9 mouse cellular contexts compared by ENCODE assay signal in genomic region chr2:163716853-163717252, GRCm38 (mm10). TPM values are rescaled to one million over a fixed set of nuclear protein-coding genes. Genes with fewer than 3 reads are reported as not detected.
DNase-seq lines count a peak whose midpoint lies in the region; ATAC-seq and TF ChIP-seq lines count a peak whose summit lies in the region.
"Had no signal": no experiment of that assay in that cellular context is flagged by ENCODE, and none has a peak within 500 bp of the region (broad histone marks: within the 10 kb centered on the region; RNA-seq: fewer than 3 reads in every experiment).

No protein-coding gene starts in this region.

- H3K9me3 ChIP-seq in forebrain, embryonic 10.5 days: no peaks in the 10 kb centered on the region
- H3K9me3 ChIP-seq in forebrain, embryonic 16.5 days (ENCODE audit: control insufficient read depth, low read length): no peaks in the 10 kb centered on the region
- H3K9me3 ChIP-seq in midbrain, embryonic 10.5 days (replicated peaks): no peaks in the 10 kb centered on the region
- H3K9me3 ChIP-seq in midbrain, postnatal 0 days (ENCODE audit: low read length): no peaks in the 10 kb centered on the region
- no peaks in the 10 kb centered on the region for H3K9me3 ChIP-seq in intestine, postnatal 0 days (ENCODE audit: control insufficient read depth)
- H3K9me3 ChIP-seq: neural tube, embryonic 12.5 days had no signal

- no peak overlapping the region for H3K4me2 ChIP-seq in forebrain, embryonic 16.5 days (ENCODE audit: low read length)
- H3K4me2 ChIP-seq in midbrain, postnatal 0 days (ENCODE audit: low read depth, low read length, poor library complexity, severe bottlenecking): no peak overlapping the region
- H3K4me2 ChIP-seq in intestine, postnatal 0 days (replicated peaks; ENCODE audit: low read depth): no peak overlapping the region
- H3K4me2 ChIP-seq: neural tube, embryonic 12.5 days had no signal

- no peaks in the 10 kb centered on the region for H3K27me3 ChIP-seq in forebrain, embryonic 10.5 days (ENCODE audit: poor library complexity, severe bottlenecking)
- no peaks in the 10 kb centered on the region for H3K27me3 ChIP-seq in forebrain, embryonic 16.5 days (replicated peaks; ENCODE audit: control insufficient read depth, insufficient read depth, low read length)
- no peaks in the 10 kb centered on the region for H3K27me3 ChIP-seq in midbrain, embryonic 10.5 days (ENCODE audit: low read depth, poor library complexity, severe bottlenecking)
- no peaks in the 10 kb centered on the region for H3K27me3 ChIP-seq in midbrain, postnatal 0 days (ENCODE audit: insufficient read depth, low read length)
- no peaks in the 10 kb centered on the region for H3K27me3 ChIP-seq in intestine, postnatal 0 days (replicated peaks; ENCODE audit: control insufficient read depth, insufficient read depth, low read length)
- H3K27me3 ChIP-seq: neural tube, embryonic 12.5 days had no signal

- intact Hi-C loops in left cerebral cortex, postnatal 36 days (cut with DNase I): no loop called here

- peak; percentile 29 for DNase-seq in forebrain, embryonic 10.5 days (ENCODE audit: extremely low spot score, low spot score)
- DNase-seq in midbrain, embryonic 10.5 days (ENCODE audit: low spot score): peak; percentile 38
- no peak for DNase-seq in midbrain, postnatal 0 days (ENCODE audit: low spot score)
- DNase-seq in thymus, postnatal 14 days: peak; percentile 55
- no peak for DNase-seq in left cerebral cortex, postnatal 36 days (ENCODE audit: low spot score in 2 of 2)
- no peak for DNase-seq in kidney, adult 9 months

- peaks cover 27% of the 10 kb centered on the region for H3K36me3 ChIP-seq in forebrain, embryonic 10.5 days (replicated peaks)
- H3K36me3 ChIP-seq in forebrain, embryonic 16.5 days (ENCODE audit: control insufficient read depth, insufficient read depth): no peaks in the 10 kb centered on the region
- peaks cover 29% of the 10 kb centered on the region for H3K36me3 ChIP-seq in midbrain, embryonic 10.5 days
- peaks cover 2% of the 10 kb centered on the region; the same call in 1 of the 2 replicates for H3K36me3 ChIP-seq in midbrain, postnatal 0 days (ENCODE audit: insufficient read depth, low read length)
- H3K36me3 ChIP-seq in intestine, postnatal 0 days (ENCODE audit: control insufficient read depth, insufficient read depth): peaks cover 12% of the 10 kb centered on the region; the same call in 1 of the 2 replicates

- H3K4me1 ChIP-seq in forebrain, embryonic 10.5 days: peaks cover 25% of the 10 kb centered on the region
- peaks cover 15% of the 10 kb centered on the region for H3K4me1 ChIP-seq in forebrain, embryonic 16.5 days (replicated peaks; ENCODE audit: control insufficient read depth, insufficient read depth, low read length)
- peaks cover 29% of the 10 kb centered on the region for H3K4me1 ChIP-seq in midbrain, embryonic 10.5 days
- no peaks in the 10 kb centered on the region for H3K4me1 ChIP-seq in midbrain, postnatal 0 days (ENCODE audit: insufficient read depth, low read length)
- peaks cover 3% of the 10 kb centered on the region; the same call in 1 of the 2 replicates for H3K4me1 ChIP-seq in intestine, postnatal 0 days (replicated peaks; ENCODE audit: control insufficient read depth, insufficient read depth, low read length)

- WGBS in forebrain, embryonic 10.5 days: 18% methylated on average over 6 of the region's 6 CpGs
- WGBS in forebrain, embryonic 16.5 days: 9% methylated on average over 6 of the region's 6 CpGs
- WGBS in midbrain, embryonic 10.5 days: 18% methylated on average over 6 of the region's 6 CpGs
- 16% methylated on average over 6 of the region's 6 CpGs for WGBS in midbrain, postnatal 0 days
- WGBS in intestine, postnatal 0 days: 18% methylated on average over 6 of the region's 6 CpGs

- no peak overlapping the region for H3K4me3 ChIP-seq in forebrain, embryonic 10.5 days
- no peak overlapping the region for H3K4me3 ChIP-seq in forebrain, embryonic 16.5 days (replicated peaks; ENCODE audit: low read length)
- no peak overlapping the region for H3K4me3 ChIP-seq in midbrain, embryonic 10.5 days
- H3K4me3 ChIP-seq in midbrain, postnatal 0 days (ENCODE audit: low read depth, low read length): no peak overlapping the region
- no peak overlapping the region for H3K4me3 ChIP-seq in intestine, postnatal 0 days (ENCODE audit: low read depth, low read length)
- H3K4me3 ChIP-seq: neural tube, embryonic 12.5 days had no signal

- no peak overlapping the region for H3K9ac ChIP-seq in forebrain, embryonic 16.5 days (replicated peaks; ENCODE audit: low read depth, low read length)
- no peak overlapping the region for H3K9ac ChIP-seq in midbrain, postnatal 0 days (replicated peaks; ENCODE audit: low read length, poor library complexity, severe bottlenecking)
- H3K9ac ChIP-seq in intestine, postnatal 0 days (ENCODE audit: low read depth, low read length): no peak overlapping the region
- H3K9ac ChIP-seq: neural tube, embryonic 12.5 days had no signal

- TF ChIP-seq CTCF in midbrain, postnatal 0 days (IDR thresholded peaks at IDR 0.05): no peak
- no peak for TF ChIP-seq CTCF in intestine, postnatal 0 days (IDR thresholded peaks at IDR 0.05; ENCODE audit: low read depth)

- no peak for ATAC-seq in forebrain, embryonic 16.5 days
- ATAC-seq in midbrain, postnatal 0 days (ENCODE audit: low FRiP score): no peak
- ATAC-seq in intestine, postnatal 0 days: peak; percentile 54; the same call in 1 of the 2 replicates

- H3K27ac ChIP-seq in forebrain, embryonic 10.5 days: peak overlapping the region; percentile 70
- H3K27ac ChIP-seq in forebrain, embryonic 16.5 days (ENCODE audit: low read length): no peak overlapping the region
- peak overlapping the region; percentile 62 for H3K27ac ChIP-seq in midbrain, embryonic 10.5 days (replicated peaks)
- no peak overlapping the region for H3K27ac ChIP-seq in midbrain, postnatal 0 days (ENCODE audit: low read depth, low read length)
- 0 out of 2 replicates have a peak overlapping the region, but pooled peaks have one; percentile 11 for H3K27ac ChIP-seq in intestine, postnatal 0 days (ENCODE audit: low read depth, low read length)
- H3K27ac ChIP-seq: neural tube, embryonic 12.5 days had no signal

RNA-seq across cellular contexts. Expression of gene Ada, which starts 33.2 kb away (rescaled TPM):
- 13.6 and 13.9 TPM in 2 replicates for polyA plus RNA-seq in forebrain, embryonic 10.5 days (2016; fragmentation: Nextera tagmentation; extraction: Ambion mirVana)
- polyA plus RNA-seq in forebrain, embryonic 16.5 days (2015; fragmentation: Nextera tagmentation; extraction: Ambion mirVana): 4.5 and 5.2 TPM in 2 replicates
- polyA plus RNA-seq in midbrain, embryonic 10.5 days (2016; fragmentation: Nextera tagmentation; extraction: Ambion mirVana): 9.1 and 10.0 TPM in 2 replicates
- total RNA-seq in midbrain, postnatal 0 days (2014; rRNA removed): 1.4 and 2.6 TPM in 2 replicates
- 3.7 and 3.8 TPM in 2 replicates for polyA plus RNA-seq in midbrain, postnatal 0 days (2015; fragmentation: Nextera tagmentation; extraction: Ambion mirVana)
- 78.2 and 81.3 TPM in 2 replicates for polyA plus RNA-seq in intestine, postnatal 0 days (2015; fragmentation: Nextera tagmentation; extraction: Ambion mirVana)
- 1 to 10 TPM; 1.5 to 1.6 TPM for total RNA-seq in left cerebral cortex, postnatal 36 days (2021)

RNA-seq across cellular contexts. Expression of gene Pkig, which starts 58.7 kb away (rescaled TPM):
- polyA plus RNA-seq in forebrain, embryonic 10.5 days (2016; fragmentation: Nextera tagmentation; extraction: Ambion mirVana): 212 and 215 TPM in 2 replicates
- polyA plus RNA-seq in forebrain, embryonic 16.5 days (2015; fragmentation: Nextera tagmentation; extraction: Ambion mirVana): 153 and 159 TPM in 2 replicates
- 163 and 190 TPM in 2 replicates for polyA plus RNA-seq in midbrain, embryonic 10.5 days (2016; fragmentation: Nextera tagmentation; extraction: Ambion mirVana)
- total RNA-seq in midbrain, postnatal 0 days (2014; rRNA removed): 90.5 and 102 TPM in 2 replicates
- 153 and 161 TPM in 2 replicates for polyA plus RNA-seq in midbrain, postnatal 0 days (2015; fragmentation: Nextera tagmentation; extraction: Ambion mirVana)
- 114 and 116 TPM in 2 replicates for polyA plus RNA-seq in intestine, postnatal 0 days (2015; fragmentation: Nextera tagmentation; extraction: Ambion mirVana)
- 100 to 1,000 TPM; 135 to 144 TPM for total RNA-seq in left cerebral cortex, postnatal 36 days (2021)

Comparison
In these comparisons a context has a peak if more than half of its experiments do, and no peak if none do; other contexts are left out.
1. DNase-seq: peak in forebrain, embryonic 10.5 days (single experiment), midbrain, embryonic 10.5 days (single experiment) and thymus, postnatal 14 days (single experiment); none in midbrain, postnatal 0 days (single experiment), left cerebral cortex, postnatal 36 days (0 of 2) and kidney, adult 9 months (single experiment).
2. H3K27ac ChIP-seq: peak in forebrain, embryonic 10.5 days (single experiment), midbrain, embryonic 10.5 days (single experiment) and intestine, postnatal 0 days (single experiment); none in forebrain, embryonic 16.5 days (single experiment) and midbrain, postnatal 0 days (single experiment).